In genomic region chr6:52170898-52171223, GRCm38 (mm10) we compare ENCODE assay signal across 11 mouse cellular contexts. TPM values are rescaled to one million over a fixed set of nuclear protein-coding genes. Genes with fewer than 3 reads are reported as not detected.
DNase-seq lines count a peak whose midpoint lies in the region; ATAC-seq and TF ChIP-seq lines count a peak whose summit lies in the region.
"Had no signal": no experiment of that assay in that cellular context is flagged by ENCODE, and none has a peak within 500 bp of the region (broad histone marks: within the 10 kb centered on the region; RNA-seq: fewer than 3 reads in every experiment).

No protein-coding gene starts in this region.

- no peaks in the 10 kb centered on the region for H3K36me3 ChIP-seq in heart, embryonic 15.5 days
- H3K36me3 ChIP-seq in hindbrain, embryonic 10.5 days, result no peaks in the 10 kb centered on the region
- no peaks in the 10 kb centered on the region for H3K36me3 ChIP-seq in liver, embryonic 11.5 days (ENCODE audit: control insufficient read depth, insufficient read depth, low read length)
- no peaks in the 10 kb centered on the region for H3K36me3 ChIP-seq in midbrain, postnatal 0 days (ENCODE audit: insufficient read depth, low read length)

- peaks cover 21% of the 10 kb centered on the region for H3K4me1 ChIP-seq in heart, embryonic 15.5 days (replicated peaks)
- H3K4me1 ChIP-seq in hindbrain, embryonic 10.5 days (replicated peaks), result peaks cover 42% of the 10 kb centered on the region
- peaks cover 17% of the 10 kb centered on the region for H3K4me1 ChIP-seq in liver, embryonic 11.5 days (replicated peaks; ENCODE audit: control insufficient read depth, insufficient read depth, low read length)
- no peaks in the 10 kb centered on the region for H3K4me1 ChIP-seq in midbrain, postnatal 0 days (ENCODE audit: insufficient read depth, low read length)

- H3K4me2 ChIP-seq in heart, embryonic 15.5 days, result peak overlapping the region; percentile 45; the same call in 1 of the 2 replicates
- no peak overlapping the region; the same call in 1 of the 2 replicates for H3K4me2 ChIP-seq in liver, embryonic 11.5 days
- H3K4me2 ChIP-seq in midbrain, postnatal 0 days (ENCODE audit: low read depth, low read length, poor library complexity, severe bottlenecking), result no peak overlapping the region

- no peak for TF ChIP-seq CTCF in midbrain, postnatal 0 days (IDR thresholded peaks at IDR 0.05)

- WGBS in heart, embryonic 15.5 days, result 6% methylated on average over 5 of the region's 5 CpGs
- WGBS in hindbrain, embryonic 10.5 days, result 7% methylated on average over 5 of the region's 5 CpGs
- 5% methylated on average over 5 of the region's 5 CpGs for WGBS in liver, embryonic 11.5 days
- WGBS in midbrain, postnatal 0 days, result 9% methylated on average over 5 of the region's 5 CpGs

- no peak for ATAC-seq in heart, embryonic 15.5 days (replicated peaks; ENCODE audit: insufficient number of reproducible peaks, insufficient read depth, low FRiP score, low read depth)
- ATAC-seq in liver, embryonic 11.5 days (replicated peaks; ENCODE audit: low FRiP score), result peak; percentile 51; the same call in 1 of the 2 replicates
- no peak for ATAC-seq in midbrain, postnatal 0 days (ENCODE audit: low FRiP score)
- ATAC-seq: midbrain, embryonic 16.5 days had no signal

- H3K27ac ChIP-seq in heart, embryonic 15.5 days, result peak overlapping the region; percentile 37
- peak overlapping the region; percentile 95 for H3K27ac ChIP-seq in hindbrain, embryonic 10.5 days
- peak overlapping the region; percentile 61 for H3K27ac ChIP-seq in liver, embryonic 11.5 days (ENCODE audit: low read depth, low read length)
- H3K27ac ChIP-seq in midbrain, postnatal 0 days (ENCODE audit: low read depth, low read length), result no peak overlapping the region
- H3K27ac ChIP-seq: limb, embryonic 13.5 days had no signal

- H3K9ac ChIP-seq in heart, embryonic 15.5 days, result no peak overlapping the region
- no peak overlapping the region for H3K9ac ChIP-seq in liver, embryonic 11.5 days (ENCODE audit: low read depth, low read length)
- H3K9ac ChIP-seq in midbrain, postnatal 0 days (replicated peaks; ENCODE audit: low read length, poor library complexity, severe bottlenecking), result no peak overlapping the region
- H3K9ac ChIP-seq: limb, embryonic 13.5 days had no signal

- no peak for DNase-seq in heart, postnatal 36 days
- DNase-seq in 3T3-L1 (ENCODE audit: low read depth, low spot score), result peak; percentile 51
- DNase-seq in hindbrain, embryonic 10.5 days (ENCODE audit: low spot score), result no peak
- DNase-seq in liver, embryonic 11.5 days (ENCODE audit: low spot score), result no peak
- no peak for DNase-seq in left cerebral cortex, adult 9 months (ENCODE audit: low spot score in 2 of 2)
- no peak for DNase-seq in adrenal gland, postnatal 36 days
- no peak for DNase-seq in midbrain, postnatal 0 days (ENCODE audit: low spot score)
- DNase-seq: retina, postnatal 1 day had no signal

- H3K27me3 ChIP-seq in heart, embryonic 15.5 days, result peaks cover 96% of the 10 kb centered on the region
- H3K27me3 ChIP-seq in hindbrain, embryonic 10.5 days (ENCODE audit: insufficient read depth, poor library complexity, severe bottlenecking), result peaks cover 100% of the 10 kb centered on the region
- peaks cover 97% of the 10 kb centered on the region for H3K27me3 ChIP-seq in liver, embryonic 11.5 days (replicated peaks; ENCODE audit: control insufficient read depth, insufficient read depth, low read length)
- H3K27me3 ChIP-seq in midbrain, postnatal 0 days (ENCODE audit: insufficient read depth, low read length), result peaks cover 80% of the 10 kb centered on the region

- no peak overlapping the region for H3K4me3 ChIP-seq in heart, embryonic 15.5 days
- H3K4me3 ChIP-seq in hindbrain, embryonic 10.5 days, result peak overlapping the region; percentile 81
- no peak overlapping the region for H3K4me3 ChIP-seq in liver, embryonic 11.5 days (ENCODE audit: low read depth, low read length)
- H3K4me3 ChIP-seq in midbrain, postnatal 0 days (ENCODE audit: low read depth, low read length), result no peak overlapping the region
- H3K4me3 ChIP-seq: limb, embryonic 13.5 days had no signal

- H3K9me3 ChIP-seq in heart, embryonic 15.5 days (replicated peaks), result no peaks in the 10 kb centered on the region
- no peaks in the 10 kb centered on the region for H3K9me3 ChIP-seq in hindbrain, embryonic 10.5 days
- H3K9me3 ChIP-seq in liver, embryonic 11.5 days (ENCODE audit: control insufficient read depth, low read length), result no peaks in the 10 kb centered on the region
- H3K9me3 ChIP-seq in midbrain, postnatal 0 days (ENCODE audit: low read length), result no peaks in the 10 kb centered on the region
- H3K9me3 ChIP-seq: limb, embryonic 13.5 days had no signal

- intact Hi-C loops in heart, postnatal 36 days (cut with DNase I), result no loop called here

RNA-seq across cellular contexts. Expression of gene Hoxa2, which starts 6.2 kb away (rescaled TPM):
- 1.2 and 3.1 TPM in 2 replicates for polyA plus RNA-seq in heart, embryonic 15.5 days (2015; fragmentation: Nextera tagmentation; extraction: Ambion mirVana)
- under 1 TPM in 1 of 2 experiments, not detected in 1; 0.62 TPM for total RNA-seq in heart, postnatal 36 days (2021)
- polyA plus RNA-seq in hindbrain, embryonic 10.5 days (2016; fragmentation: Nextera tagmentation; extraction: Ambion mirVana), result 31.4 and 56.9 TPM in 2 replicates
- 4.3 and 4.5 TPM in 2 replicates for polyA plus RNA-seq in liver, embryonic 11.5 days (2014; fragmentation: Nextera tagmentation; extraction: Ambion mirVana)
- total RNA-seq in adrenal gland, postnatal 36 days (2021), result 1 to 10 TPM; 1.7 to 1.9 TPM
- 1.6 and 3.0 TPM in 2 replicates for total RNA-seq in midbrain, postnatal 0 days (2014; rRNA removed)
- not detected in 2 replicates for polyA plus RNA-seq in midbrain, postnatal 0 days (2015; fragmentation: Nextera tagmentation; extraction: Ambion mirVana)

RNA-seq across cellular contexts. Expression of gene 5730596B20Rik, which starts 6.4 kb away (rescaled TPM):
- 0.33 and 0.68 TPM in 2 replicates for polyA plus RNA-seq in heart, embryonic 15.5 days (2015; fragmentation: Nextera tagmentation; extraction: Ambion mirVana)
- total RNA-seq in heart, postnatal 36 days (2021), result under 1 TPM in 1 of 2 experiments, not detected in 1; 0.08 TPM
- 0.90 and 3.6 TPM in 2 replicates for polyA plus RNA-seq in hindbrain, embryonic 10.5 days (2016; fragmentation: Nextera tagmentation; extraction: Ambion mirVana)
- polyA plus RNA-seq in liver, embryonic 11.5 days (2014; fragmentation: Nextera tagmentation; extraction: Ambion mirVana), result 0.60 and 1.0 TPM in 2 replicates
- total RNA-seq in adrenal gland, postnatal 36 days (2021), result under 1 TPM; 0.10 to 0.40 TPM
- total RNA-seq in midbrain, postnatal 0 days (2014; rRNA removed), result not detected in 2 replicates
- not detected in 2 replicates for polyA plus RNA-seq in midbrain, postnatal 0 days (2015; fragmentation: Nextera tagmentation; extraction: Ambion mirVana)
- polyA plus RNA-seq: midbrain, embryonic 16.5 days had no signal

RNA-seq across cellular contexts. Expression of gene Hoxa1, which starts 12.7 kb away (rescaled TPM):
- 0.59 and 1.1 TPM in 2 replicates for polyA plus RNA-seq in heart, embryonic 15.5 days (2015; fragmentation: Nextera tagmentation; extraction: Ambion mirVana)
- under 1 TPM; 0.14 to 0.24 TPM for total RNA-seq in heart, postnatal 36 days (2021)
- polyA plus RNA-seq in hindbrain, embryonic 10.5 days (2016; fragmentation: Nextera tagmentation; extraction: Ambion mirVana), result 0.77 and 1.4 TPM in 2 replicates
- polyA plus RNA-seq in liver, embryonic 11.5 days (2014; fragmentation: Nextera tagmentation; extraction: Ambion mirVana), result 2.6 and 3.2 TPM in 2 replicates
- total RNA-seq in adrenal gland, postnatal 36 days (2021), result under 1 TPM; 0.23 to 0.70 TPM
- 0.27 TPM in 1 of 2 replicates, not detected in the other for total RNA-seq in midbrain, postnatal 0 days (2014; rRNA removed)
- polyA plus RNA-seq in midbrain, postnatal 0 days (2015; fragmentation: Nextera tagmentation; extraction: Ambion mirVana), result 0.16 TPM in 1 of 2 replicates, not detected in the other
- polyA plus RNA-seq: midbrain, embryonic 16.5 days had no signal

RNA-seq across cellular contexts. Expression of gene Hoxa4, which starts 20.7 kb away (rescaled TPM):
- 0.43 and 0.77 TPM in 2 replicates for polyA plus RNA-seq in heart, embryonic 15.5 days (2015; fragmentation: Nextera tagmentation; extraction: Ambion mirVana)
- under 1 TPM; 0.43 to 0.67 TPM for total RNA-seq in heart, postnatal 36 days (2021)
- polyA plus RNA-seq in hindbrain, embryonic 10.5 days (2016; fragmentation: Nextera tagmentation; extraction: Ambion mirVana), result 0.14 and 4.3 TPM in 2 replicates
- 2.3 and 3.1 TPM in 2 replicates for polyA plus RNA-seq in liver, embryonic 11.5 days (2014; fragmentation: Nextera tagmentation; extraction: Ambion mirVana)
- 1 to 10 TPM; 2.6 to 3.1 TPM for total RNA-seq in adrenal gland, postnatal 36 days (2021)
- 0.22 TPM in 1 of 2 replicates, not detected in the other for total RNA-seq in midbrain, postnatal 0 days (2014; rRNA removed)
- polyA plus RNA-seq in midbrain, postnatal 0 days (2015; fragmentation: Nextera tagmentation; extraction: Ambion mirVana), result not detected in 2 replicates
- polyA plus RNA-seq: midbrain, embryonic 16.5 days had no signal

RNA-seq across cellular contexts. Expression of gene Hoxa5, which starts 33.5 kb away (rescaled TPM):
- 2.3 and 6.3 TPM in 2 replicates for polyA plus RNA-seq in heart, embryonic 15.5 days (2015; fragmentation: Nextera tagmentation; extraction: Ambion mirVana)
- under 1 TPM; 0.62 to 0.72 TPM for total RNA-seq in heart, postnatal 36 days (2021)
- 1.8 TPM in 1 of 2 replicates, not detected in the other for polyA plus RNA-seq in hindbrain, embryonic 10.5 days (2016; fragmentation: Nextera tagmentation; extraction: Ambion mirVana)
- 8.0 and 9.7 TPM in 2 replicates for polyA plus RNA-seq in liver, embryonic 11.5 days (2014; fragmentation: Nextera tagmentation; extraction: Ambion mirVana)
- total RNA-seq in adrenal gland, postnatal 36 days (2021), result 10 to 100 TPM; 14.7 to 27.8 TPM
- 10.4 TPM in 1 of 2 replicates, not detected in the other for total RNA-seq in midbrain, postnatal 0 days (2014; rRNA removed)
- not detected in 2 replicates for polyA plus RNA-seq in midbrain, postnatal 0 days (2015; fragmentation: Nextera tagmentation; extraction: Ambion mirVana)
- polyA plus RNA-seq: midbrain, embryonic 16.5 days had no signal
